Mouse (Mus musculus) mouse trophoblast stem cell (cell line): ENCODE data around the gene Tnnc1.

Experiments
- in situ Hi-C, 2 experiments: fragments of 300-500 bp; cut with MseI, MboI; formaldehyde crosslinking; loops; 2 replicates in 1 of 2; 3 replicates in 1 of 2; pipeline ENCODE4 v1.15.1; 2025

Tnnc1 gene

DNA sequence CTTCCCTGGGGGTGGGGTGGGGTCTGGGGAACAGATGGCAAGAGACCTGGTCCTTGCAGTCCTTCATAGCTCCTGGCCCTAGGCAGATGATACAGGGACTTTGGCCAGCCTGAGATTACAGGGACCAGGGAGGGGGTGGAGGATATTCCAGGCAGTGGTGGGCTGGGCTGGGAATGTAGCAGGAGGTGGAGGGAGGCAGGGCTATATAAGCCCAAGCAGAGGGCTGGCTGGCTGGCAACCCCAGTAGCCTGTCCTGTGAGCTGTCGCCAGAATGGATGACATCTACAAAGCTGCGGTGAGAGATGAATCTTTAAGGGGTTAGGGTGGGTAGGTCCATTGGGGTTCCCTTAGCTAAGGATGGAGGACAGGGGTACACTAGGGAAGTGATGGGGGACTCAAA, at the start of gene Tnnc1:
TSS of gene Tnnc1 (plus strand) at position 229 of the 400 bp plus-strand sequence.
- in situ Hi-C loops: no loop called here

DNA sequence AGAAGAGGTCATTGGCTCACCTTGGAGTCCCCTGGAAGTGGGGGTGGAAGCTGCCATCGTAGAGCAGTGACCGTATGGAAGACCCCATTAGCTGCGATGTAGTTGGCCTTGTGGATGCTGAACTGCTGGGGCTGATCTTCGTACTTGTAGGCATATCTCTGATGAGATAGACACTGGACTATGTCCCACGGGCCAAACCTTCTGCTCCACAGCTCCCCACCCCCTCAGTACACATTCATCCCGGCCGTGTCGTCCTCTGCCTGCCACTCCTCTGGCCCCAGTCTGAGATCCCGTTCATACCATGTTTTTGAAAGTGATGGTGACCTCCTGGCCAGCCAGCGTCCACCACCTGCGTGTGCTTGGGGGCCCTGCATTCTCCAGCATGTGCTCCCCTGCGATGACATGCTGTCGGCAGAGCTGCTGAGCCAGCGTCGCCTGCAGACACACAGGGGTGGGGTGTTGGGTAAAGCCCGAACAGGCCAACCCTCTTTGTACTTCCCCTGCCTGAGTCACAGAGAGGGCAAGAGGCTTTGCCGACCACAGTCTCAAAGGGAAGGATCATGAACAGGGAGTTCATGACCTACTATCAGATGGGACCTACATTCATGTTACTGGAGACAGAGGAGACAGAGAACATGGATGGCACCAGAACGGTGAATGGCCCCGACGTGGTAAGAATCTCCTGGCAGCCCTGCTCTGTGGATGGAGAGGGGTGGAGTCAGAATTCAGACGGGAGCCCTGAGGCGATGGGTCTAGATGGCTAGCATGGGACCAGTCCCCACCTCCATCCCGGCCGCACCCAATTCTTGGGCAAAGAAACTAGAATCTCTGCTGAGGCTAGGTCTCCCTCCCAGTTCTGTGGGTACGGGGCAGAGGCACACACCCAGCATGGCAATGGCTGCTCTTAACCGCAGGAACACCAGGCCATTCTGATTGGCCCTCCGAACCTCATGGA, 47.6 kb upstream of the Tnnc1 start:
- in situ Hi-C loops: no loop called here

DNA sequence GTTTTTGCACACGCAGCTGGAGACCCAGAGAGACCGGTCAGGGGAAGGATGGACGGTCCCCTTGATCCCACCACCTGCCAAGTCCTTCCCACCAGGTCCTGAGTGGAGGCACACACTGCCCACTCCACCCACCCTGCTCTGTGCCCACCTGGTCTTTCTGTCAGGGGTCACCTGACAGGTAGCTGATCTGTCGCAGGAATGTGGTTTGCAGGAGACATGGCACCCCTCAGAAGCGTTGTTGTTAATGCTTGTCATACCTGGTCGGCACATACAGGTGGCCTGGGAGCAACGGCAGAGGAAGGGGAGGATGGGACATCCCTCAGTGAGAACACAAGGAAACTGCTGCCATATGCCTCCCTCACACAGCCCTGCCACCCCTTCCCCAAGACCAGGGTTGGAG, 46.9 kb upstream of the Tnnc1 start:
- in situ Hi-C loops: no loop called here

DNA sequence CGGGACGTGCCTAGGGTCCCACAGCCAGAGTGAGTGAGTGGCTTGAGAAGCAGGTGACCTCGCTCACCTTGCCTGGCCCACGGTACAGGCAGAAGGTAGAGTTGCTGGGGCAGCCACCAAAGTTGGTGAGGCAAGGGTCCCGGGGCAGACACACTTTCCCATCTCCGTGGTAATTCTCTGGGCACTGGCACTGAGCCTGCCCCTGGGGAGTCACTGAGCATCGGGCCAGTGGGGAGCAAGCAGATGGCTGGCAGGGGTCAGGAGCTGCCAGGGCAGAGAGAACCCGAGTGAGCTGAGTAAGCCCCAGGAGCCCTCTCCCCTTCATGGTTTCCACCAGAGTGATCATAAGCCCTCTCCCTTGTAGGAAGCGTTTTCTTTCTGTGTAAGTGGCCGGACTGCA, 46.5 kb upstream of the Tnnc1 start:
- in situ Hi-C loops: no loop called here

DNA sequence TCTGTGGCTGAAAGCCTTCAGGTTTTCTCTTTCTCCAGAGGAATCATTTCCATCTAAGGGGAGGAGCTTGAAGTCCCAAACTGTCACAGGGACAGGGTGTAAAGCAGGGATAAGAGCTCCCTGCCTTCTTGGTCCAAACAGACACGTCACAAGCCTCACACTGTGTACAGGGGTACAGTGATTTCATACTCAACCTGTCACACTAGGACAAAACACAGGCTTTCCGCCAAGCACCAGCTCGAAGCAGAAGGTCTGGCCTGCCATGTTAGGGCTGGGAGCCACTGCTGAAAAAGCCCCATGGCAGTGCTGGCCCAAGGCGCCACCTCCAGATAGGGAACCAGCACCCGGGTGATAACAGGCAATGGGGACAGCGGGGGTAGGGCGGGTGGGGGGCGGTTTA, 44.0 kb upstream of the Tnnc1 start:
- in situ Hi-C loops: no loop called here

DNA sequence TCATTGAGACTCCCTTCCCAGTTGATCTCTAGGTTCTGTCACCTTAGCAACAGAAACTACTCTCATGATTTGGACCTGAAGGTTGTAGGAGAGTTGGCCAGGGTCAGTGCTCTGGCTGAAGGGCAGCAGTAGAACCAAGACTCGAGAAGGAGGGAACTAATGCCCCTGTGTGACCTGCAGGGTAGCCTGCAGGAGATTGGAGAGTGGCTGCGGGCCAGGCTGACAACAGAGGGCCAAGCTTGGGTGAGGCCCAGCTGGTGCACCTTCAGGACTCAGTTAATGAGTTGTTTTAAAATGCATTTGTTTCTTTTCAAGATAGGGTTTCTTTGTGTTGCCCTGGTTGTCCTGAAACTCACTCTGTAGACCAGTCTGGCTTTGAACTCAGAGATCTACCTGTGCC, 43.1 kb upstream of the Tnnc1 start:
- in situ Hi-C loops: no loop called here

DNA sequence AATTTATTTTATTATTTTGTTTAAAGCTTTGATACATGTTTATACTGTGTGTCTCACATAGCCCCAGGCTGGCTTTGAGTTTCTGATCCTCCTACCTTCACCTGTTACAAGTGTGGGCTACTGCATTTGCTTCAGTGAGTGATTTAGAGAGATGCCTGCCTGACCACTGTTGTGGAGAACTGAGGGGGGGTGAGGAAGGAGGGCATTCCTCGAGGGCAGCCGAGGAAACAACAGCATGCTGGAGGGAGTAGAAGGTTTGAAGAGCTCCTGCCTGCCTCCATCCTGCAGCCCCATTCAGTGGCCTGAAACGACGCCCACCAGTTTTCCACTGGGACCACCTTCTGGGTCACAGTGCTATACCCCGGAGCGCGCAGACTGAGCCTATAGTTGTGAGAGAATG, 42.7 kb upstream of the Tnnc1 start:
- in situ Hi-C loops: no loop called here

DNA sequence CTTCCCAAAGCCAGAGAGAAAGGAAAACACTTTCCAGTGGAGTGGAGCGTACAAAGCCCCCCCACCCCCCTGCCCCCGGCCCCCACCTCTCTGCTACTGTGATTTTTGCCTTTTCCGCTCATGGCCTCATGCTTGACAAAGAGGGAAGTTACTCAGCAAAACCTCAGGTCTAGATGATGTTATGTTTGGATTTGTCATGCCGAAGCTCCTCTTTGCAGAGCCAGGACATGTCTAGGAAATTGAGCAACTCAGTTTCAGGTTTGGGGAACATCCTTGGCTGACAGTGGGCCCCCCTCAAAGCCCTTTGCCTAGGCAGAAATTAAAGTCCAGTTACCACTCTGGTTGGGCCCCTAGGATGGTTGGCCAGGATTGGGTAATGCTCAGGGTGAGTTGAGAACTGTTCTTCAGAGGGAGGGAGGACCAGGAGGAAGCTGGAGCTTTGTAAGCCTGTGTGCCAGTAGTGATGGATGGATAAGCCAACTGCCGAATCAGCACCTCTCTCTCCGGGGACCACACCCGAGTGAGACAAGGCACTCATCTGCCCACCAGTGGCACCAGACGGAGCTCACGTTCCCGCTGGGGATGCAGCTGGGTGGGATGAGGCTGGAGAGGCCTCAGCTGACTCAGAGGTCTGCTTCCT, 42.0 kb upstream of the Tnnc1 start:
- in situ Hi-C loops: no loop called here

DNA sequence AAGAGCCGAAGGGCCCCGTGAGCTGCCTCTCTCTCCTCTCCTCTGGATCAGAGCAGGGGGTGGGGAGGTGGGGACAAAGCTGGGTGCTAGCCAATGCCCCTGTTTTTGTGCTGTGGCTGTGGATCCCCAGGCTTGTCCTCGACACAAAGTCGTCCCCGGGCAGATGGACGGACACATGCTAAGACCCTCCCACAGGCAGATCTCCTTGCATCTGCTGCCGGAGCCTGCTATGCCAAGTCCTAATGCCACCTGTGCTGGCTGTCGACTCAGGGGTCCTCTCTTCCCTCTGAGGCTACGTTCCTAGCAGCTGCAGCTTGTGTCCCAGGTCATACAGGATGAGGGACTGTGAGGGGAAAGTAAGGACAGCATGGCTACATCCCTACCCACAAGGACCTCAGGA, 41.3 kb upstream of the Tnnc1 start:
- in situ Hi-C loops: no loop called here

DNA sequence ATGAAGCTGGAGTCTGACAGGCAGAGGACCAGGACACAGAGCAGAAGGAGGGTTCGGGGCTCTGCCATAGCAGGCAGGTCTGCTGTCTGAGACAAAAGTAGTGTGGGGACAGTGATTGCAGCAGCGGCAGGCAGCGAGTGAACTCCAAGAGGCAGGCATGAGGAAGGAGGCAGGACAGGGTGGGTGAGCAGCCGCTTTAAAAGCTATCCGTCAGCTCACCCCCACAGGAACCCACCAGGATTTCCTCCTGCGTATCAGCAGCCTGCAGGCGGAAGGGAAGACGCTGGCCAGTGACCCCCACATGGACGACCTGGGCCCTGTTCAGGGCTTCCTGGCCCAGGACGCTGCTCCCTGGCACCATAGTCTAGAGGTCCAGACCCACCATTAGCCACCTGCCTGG, 39.7 kb upstream of the Tnnc1 start, which contains the start of gene Stab1:
TSS of gene Stab1 (minus strand) at position 217 of the 400 bp plus-strand sequence.
- in situ Hi-C loops: no loop called here

DNA sequence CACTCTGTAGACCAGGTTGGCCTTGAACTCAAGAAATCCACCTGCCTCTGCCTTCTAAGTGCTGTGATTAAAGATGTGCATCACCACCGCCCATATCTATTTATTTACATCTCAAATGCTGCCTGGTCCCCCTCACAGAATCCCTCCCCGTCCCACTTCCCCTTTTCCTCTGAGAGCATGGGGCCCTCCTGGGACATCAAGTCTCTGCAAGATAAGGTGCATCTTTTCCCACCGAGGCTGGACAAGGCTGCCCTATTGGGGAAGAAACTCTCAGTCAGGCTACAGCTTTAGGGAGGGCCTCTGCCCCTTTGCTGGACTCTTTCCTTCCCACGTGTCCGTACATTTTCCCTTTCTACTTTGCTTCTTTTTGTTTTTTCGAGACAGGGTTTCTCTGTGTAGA, 38.6 kb upstream of the Tnnc1 start:
- in situ Hi-C loops: no loop called here

DNA sequence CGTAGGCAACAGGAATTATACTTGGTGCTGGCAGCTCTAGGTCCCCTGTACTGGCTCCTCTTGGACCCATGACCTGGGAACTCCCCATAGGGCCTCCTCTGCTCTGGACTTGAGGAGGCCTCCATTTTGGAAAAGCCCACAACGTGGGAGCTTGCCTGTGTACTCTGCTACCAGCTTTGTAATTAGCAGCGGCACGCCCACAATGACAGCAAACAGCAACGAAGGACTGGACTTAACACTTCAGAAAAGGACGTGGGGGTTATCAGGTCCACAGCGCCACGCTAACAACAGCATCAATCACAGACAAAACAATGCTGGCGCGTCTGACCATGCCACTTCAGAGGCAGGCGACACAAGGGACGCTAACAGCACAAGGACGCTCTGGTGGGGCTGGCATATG, 37.1 kb upstream of the Tnnc1 start:
- in situ Hi-C loops: no loop called here

DNA sequence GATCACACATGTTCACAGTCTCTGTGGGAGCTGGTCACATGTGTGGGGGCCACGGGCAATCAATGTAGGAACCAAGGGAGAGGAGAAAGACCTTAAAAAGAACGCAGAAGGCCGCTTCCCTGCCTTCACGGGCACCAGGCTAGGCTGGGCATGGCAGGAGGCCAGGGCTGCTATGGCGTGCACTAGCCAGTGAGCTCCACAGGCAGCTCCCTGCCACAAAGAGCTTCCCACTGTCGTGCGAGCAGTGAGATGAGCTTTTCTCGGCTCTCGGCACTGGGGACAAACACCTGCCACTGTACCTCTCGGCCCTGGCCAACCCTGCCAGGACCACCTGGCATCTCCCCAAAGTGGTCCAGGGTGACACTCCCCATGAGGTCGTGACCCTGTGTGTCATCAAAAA, 36.7 kb upstream of the Tnnc1 start:
- in situ Hi-C loops: no loop called here

DNA sequence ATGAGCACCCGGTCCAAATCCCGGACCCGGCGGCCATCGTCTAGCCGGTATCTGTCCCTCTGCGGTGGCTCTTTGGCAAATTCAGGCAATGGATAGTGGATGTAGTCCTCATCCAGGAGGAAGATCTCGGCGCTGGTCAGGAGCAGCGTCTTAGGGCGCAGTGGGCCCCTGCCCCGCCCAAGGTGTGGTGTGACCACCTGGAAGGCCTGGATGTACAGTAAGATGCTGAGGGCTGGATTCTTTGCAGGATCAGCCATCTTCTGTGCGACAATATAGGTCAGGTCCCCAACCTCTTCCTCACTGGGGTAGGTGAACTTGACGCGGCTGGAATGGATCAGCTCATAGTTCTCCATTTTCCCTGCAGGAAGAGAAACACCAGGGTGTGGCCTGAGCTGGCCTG, 36.3 kb upstream of the Tnnc1 start:
- in situ Hi-C loops: no loop called here

DNA sequence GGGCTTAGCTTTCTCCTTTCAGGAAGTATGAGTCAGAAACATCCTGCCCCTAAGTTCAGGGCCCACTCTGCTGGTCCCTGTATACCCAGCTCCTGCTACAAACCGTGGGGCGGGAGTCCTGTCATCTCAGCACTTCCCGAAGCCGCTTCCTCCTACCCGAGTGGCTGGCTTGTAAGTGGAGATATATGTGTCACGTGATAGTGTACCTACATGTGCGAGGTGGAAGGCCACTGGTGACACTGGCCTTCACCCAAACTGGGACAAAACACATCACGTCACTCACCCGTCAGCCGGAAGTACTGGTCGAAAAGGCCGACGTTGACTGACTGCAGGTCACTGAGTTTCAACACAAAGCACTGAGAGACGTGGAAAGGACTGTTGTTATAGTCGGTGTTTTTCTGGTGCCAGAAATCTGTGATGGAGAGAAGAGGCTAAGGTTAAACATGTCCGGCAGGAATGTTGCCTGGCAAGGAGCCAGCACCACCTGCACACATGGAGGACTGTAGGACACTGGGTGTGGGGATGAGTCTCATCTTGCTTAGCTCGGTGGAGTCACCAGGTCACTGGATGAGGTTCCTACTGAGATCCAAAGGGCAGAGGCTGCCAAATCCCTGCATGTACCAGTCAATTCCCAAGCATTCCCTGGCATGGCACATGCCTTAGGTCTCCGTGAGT, 35.2 kb upstream of the Tnnc1 start:
- in situ Hi-C loops: no loop called here

DNA sequence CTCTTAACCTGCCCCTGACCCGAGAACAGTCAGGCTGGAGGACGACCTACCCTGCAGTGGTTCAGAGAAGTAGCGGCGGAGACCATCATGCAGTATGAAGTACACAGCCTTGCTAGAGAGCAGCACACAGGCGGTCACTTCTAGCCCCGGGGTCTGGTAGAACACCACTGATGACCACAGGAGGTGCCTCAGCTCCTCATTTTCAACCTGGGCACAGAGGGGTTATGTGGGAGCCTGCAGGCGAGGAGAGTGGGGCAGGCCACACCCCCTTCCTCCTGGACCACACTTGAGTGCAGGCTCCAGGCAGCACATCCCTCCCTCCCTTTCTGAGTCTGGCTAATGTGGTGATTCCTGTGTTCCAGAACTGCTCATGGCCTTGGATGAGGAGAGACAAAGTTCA, 34.6 kb upstream of the Tnnc1 start:
- in situ Hi-C loops: no loop called here

DNA sequence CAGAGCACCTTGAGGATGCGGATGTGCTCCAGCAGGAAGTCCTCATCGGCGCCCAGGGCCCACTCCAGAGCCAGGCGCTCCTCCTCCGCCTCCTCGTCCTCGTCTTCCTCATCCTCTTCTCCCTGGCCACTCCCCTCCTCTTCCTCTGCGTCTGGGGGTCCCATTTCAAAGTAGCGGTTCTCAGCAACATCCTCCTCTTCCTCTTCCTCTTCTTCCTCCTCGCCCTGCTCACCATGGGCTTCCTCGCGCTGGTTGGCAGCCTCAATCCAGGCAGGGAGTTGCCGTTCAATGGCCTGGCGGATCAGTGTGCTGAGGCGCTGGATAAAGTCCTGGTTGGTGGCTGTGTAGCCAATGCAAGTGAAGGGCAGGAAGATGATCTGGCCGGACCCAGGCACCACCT, 30.8 kb upstream of the Tnnc1 start:
- in situ Hi-C loops: no loop called here

DNA sequence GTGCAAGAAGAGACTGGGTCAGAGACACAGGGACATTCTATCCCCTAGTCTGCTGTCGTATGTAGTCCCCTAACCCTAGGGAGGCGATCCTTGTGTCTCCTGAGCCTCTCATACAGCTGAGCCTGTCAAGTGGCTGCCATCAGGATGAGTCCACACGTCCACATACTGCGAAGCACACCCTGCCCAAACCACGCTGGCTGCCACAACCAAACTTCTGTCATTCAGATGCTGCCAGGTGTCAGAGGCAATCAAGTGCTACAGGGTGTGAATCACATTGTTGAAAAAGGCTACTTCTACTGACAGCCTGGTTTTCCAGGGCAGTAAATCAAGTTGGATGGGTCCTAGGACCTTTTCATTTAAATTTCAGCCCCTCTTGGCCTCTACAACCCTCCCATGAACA, 30.4 kb upstream of the Tnnc1 start:
- in situ Hi-C loops: no loop called here

DNA sequence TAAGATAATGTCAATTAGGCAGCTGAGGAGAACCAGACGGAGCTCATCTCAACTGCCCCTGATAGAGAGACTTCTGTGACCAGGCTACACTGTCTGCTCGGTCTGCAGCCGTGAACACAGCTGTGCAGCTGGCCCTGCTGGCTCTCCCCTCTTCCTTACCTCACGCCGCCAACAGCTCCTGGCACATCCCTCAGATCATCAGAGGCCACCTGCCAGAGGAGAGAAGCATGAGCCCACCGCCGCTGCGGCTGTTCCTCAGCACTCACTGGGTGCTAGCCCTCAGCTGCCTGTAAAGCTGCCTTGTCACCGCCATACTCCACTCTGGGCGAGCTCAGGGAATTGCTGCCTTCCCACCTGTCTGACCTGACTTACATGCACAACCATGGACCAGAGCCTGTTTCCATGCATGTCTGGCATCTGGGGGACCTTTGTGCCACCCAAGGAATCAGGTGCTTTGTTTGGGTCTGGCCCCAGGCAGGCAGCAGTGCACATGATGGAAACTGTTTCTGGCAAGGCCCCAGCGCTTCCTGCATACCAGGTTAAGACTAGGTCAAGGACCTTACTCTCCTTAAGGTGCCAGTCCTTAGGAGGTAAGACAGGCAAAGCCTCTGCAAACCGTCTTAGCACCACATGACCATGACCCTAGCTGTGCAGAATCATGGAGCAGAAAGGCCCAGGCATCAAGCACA, 28.3 kb upstream of the Tnnc1 start:
- in situ Hi-C loops: no loop called here

DNA sequence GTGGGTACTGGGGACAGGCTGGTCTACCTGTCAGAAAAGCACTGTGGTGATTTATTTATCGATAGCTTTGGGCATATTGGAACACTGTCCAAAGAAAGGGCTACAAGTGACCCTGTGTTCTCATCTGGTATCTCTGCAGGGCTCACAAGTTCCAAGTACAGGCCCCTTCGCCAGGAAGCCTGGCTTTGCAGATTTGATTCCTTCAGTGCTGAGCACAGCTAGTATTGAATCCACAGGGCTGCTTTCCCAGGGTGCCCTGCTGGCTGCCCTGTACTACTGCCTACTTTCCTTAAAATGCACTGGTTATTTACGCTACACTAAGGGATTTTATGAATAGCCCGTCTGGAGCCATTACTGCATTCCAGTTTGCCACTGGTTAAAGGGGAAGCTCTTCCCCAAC, 26.6 kb upstream of the Tnnc1 start:
- in situ Hi-C loops: no loop called here

DNA sequence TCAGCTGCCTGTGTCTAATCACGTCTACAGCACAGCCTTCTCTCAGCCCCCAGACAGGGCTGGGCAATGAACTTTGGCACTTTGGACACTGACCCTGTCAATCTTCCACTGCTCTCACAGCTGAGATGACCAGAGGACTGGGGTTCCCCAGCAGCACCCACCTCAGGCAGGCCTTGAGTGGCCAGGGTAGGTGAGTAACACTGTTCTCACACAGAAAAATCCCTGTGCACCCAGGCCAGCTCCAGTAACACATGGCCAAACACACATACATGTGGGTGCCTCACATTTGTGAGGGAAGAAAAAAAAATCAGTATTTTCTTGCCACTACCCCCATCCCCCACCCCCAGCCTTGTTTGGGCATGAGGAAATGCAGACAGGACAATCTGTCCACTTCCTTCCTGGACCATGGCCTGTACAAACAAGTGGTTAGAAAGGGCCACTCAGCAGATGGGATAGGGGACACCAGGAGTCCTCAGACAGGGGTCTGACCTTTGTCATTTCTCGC, 25.3 kb upstream of the Tnnc1 start:
- in situ Hi-C loops: no loop called here

DNA sequence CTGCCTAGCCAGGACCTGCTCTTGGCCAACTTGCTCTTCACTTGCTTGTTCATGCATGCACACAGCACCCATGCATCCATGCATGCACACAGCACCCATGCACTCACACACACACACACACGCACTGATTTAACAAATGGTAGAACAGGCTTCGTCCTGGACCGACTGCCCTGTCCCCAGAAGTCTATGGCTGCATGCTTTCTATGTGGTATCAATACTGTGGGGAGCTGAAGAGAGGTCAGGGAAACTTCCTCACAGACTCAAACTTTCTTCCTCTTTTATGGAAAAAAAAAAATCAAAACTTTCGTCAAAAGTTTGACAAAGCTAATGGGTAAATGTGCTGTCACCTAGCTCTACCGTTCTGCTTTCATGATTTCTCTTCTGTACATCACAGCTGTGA, 24.6 kb upstream of the Tnnc1 start:
- in situ Hi-C loops: no loop called here
